Mouse (Mus musculus) neural tube, embryonic 13.5 days (tissue): ENCODE measurements at regions not wholly inside any gene's neighbourhood (a gene's known extent, or its start where the extent isn't known, plus 50 kb on each side); places are given as distances from the start of the nearest gene placed in this dataset.
"Not testable (repeated sequence)": the region's sequence is repeated elsewhere in the genome, so short reads cannot be mapped to it uniquely, and the experiment has no call there.

Experiments
- ATAC-seq: fragments of 200-750 bp; cut with Nextera tagmentation; 2 replicates; pipeline ENCODE4 v1.8.0; 2017; ENCODE audit warnings: low read depth, mild to moderate bottlenecking, moderate TSS enrichment, moderate library complexity
- H3K27ac ChIP-seq: fragments of 300-500 bp; sonication (generic); replicated peaks from 2 replicates; pipeline ENCODE4 v1.5.1; 2015; ENCODE audit warnings: moderate library complexity, mild to moderate bottlenecking, inconsistent platforms
- H3K27me3 ChIP-seq: fragments of 300-500 bp; sonication (generic); 2 replicates; pipeline ENCODE4 v1.6.1; 2015; ENCODE audit warnings: mild to moderate bottlenecking, inconsistent platforms
- H3K36me3 ChIP-seq: fragments of 300-500 bp; sonication (generic); 2 replicates; pipeline ENCODE4 v1.6.1; 2015; ENCODE audit warnings: mild to moderate bottlenecking, inconsistent platforms
- H3K4me1 ChIP-seq: fragments of 300-500 bp; sonication (generic); replicated peaks from 2 replicates; pipeline ENCODE4 v1.6.1; 2015; ENCODE audit warnings: inconsistent platforms
- H3K4me2 ChIP-seq: fragments of 300-500 bp; sonication (generic); 2 replicates; pipeline ENCODE4 v1.6.1; 2015; ENCODE audit warnings: inconsistent platforms, mild to moderate bottlenecking, moderate library complexity
- H3K4me3 ChIP-seq: fragments of 300-500 bp; sonication (generic); 2 replicates; pipeline ENCODE4 v1.5.1; 2015; ENCODE audit warnings: mild to moderate bottlenecking, inconsistent platforms
- H3K9ac ChIP-seq: fragments of 300-500 bp; sonication (generic); 2 replicates; pipeline ENCODE4 v1.6.1; 2015; ENCODE audit warnings: moderate library complexity, mild to moderate bottlenecking, inconsistent platforms
- H3K9me3 ChIP-seq: fragments of 300-500 bp; sonication (generic); 2 replicates; pipeline ENCODE4 v1.6.1; 2016; ENCODE audit warnings: inconsistent platforms
- WGBS: fragments of 180-500 bp; shearing (Covaris S2); methylation state at CpG from one replicate; pipeline ENCODE4 v1.1.7; 2015; 5-methylcytosine and 5-hydroxymethylcytosine counted together

- not testable (repeated sequence) for H3K9ac ChIP-seq, H3K9me3 ChIP-seq, ATAC-seq, H3K36me3 ChIP-seq, H3K27ac ChIP-seq, H3K4me1 ChIP-seq, H3K27me3 ChIP-seq
- Histone ChIP-seq H3K4me3 (peak overlapping the region; percentile 21), H3K4me2 (peak overlapping the region; percentile 18; the same call in 1 of the 2 replicates)
- WGBS, result 10% methylated on average over 44 of the region's 45 CpGs
Observed at GRCm38 (mm10) chr12:22030717-22031116, 613.3 kb upstream of the Ywhaq start.

- H3K27me3 ChIP-seq, H3K36me3 ChIP-seq, H3K27ac ChIP-seq, ATAC-seq, H3K4me1 ChIP-seq, H3K9me3 ChIP-seq, H3K9ac ChIP-seq: not testable (repeated sequence)
- Histone ChIP-seq H3K4me2 (peak overlapping the region; percentile 18; the same call in 1 of the 2 replicates), H3K4me3 (peak overlapping the region; percentile 21)
- 9% methylated on average over 41 of the region's 45 CpGs for WGBS
Observed at GRCm38 (mm10) chr12:22030263-22030662, 612.8 kb upstream of the Ywhaq start.
